Mouse (Mus musculus): ENCODE measurements at regions not wholly inside any gene's neighbourhood (a gene's known extent, or its start where the extent isn't known, plus 50 kb on each side); places are given as distances from the start of the nearest gene placed in this dataset.
"Not testable (repeated sequence)": the region's sequence is repeated elsewhere in the genome, so short reads cannot be mapped to it uniquely, and the experiment has no call there.

- H3K4me3 ChIP-seq (ENCODE audit: insufficient read depth in 1 of 2, low read depth in 1 of 2, low read length in 2 of 2, poor library complexity in 1 of 2, severe bottlenecking in 1 of 2); H3K4me1 ChIP-seq (ENCODE audit: control insufficient read depth in 2 of 2, insufficient read depth in 2 of 2, low read length in 2 of 2, poor library complexity in 1 of 2); H3K27ac ChIP-seq (ENCODE audit: insufficient read depth, low read depth, low read length, poor library complexity, severe bottlenecking); DNase-seq (ENCODE audit: low read depth, low spot score); H3K36me3 ChIP-seq (ENCODE audit: control insufficient read depth, insufficient read depth, low read length, poor library complexity, severe bottlenecking); in situ Hi-C loops (cut with MboI; ENCODE audit: low sequenced_read_pairs in 2 of 2, unreplicated experiment in 2 of 2); H3K9ac ChIP-seq (ENCODE audit: insufficient read depth, low read depth, low read length, poor library complexity, severe bottlenecking); H3K9me3 ChIP-seq (ENCODE audit: control insufficient read depth, insufficient read depth, low read depth, low read length): not testable (repeated sequence)
Measured at GRCm38 (mm10) chr16:3334355-3334754, 256.5 kb upstream of the Olfr161 start.

GRCm38 (mm10) chr16:3343372-3343771 is 247.5 kb upstream of the Olfr161 start:
- H3K9me3 ChIP-seq (ENCODE audit: control insufficient read depth, insufficient read depth, low read depth, low read length); in situ Hi-C loops (cut with MboI; ENCODE audit: low sequenced_read_pairs in 2 of 2, unreplicated experiment in 2 of 2); H3K27ac ChIP-seq (ENCODE audit: insufficient read depth, low read depth, low read length, poor library complexity, severe bottlenecking); H3K36me3 ChIP-seq (ENCODE audit: control insufficient read depth, insufficient read depth, low read length, poor library complexity, severe bottlenecking); H3K4me3 ChIP-seq (ENCODE audit: insufficient read depth in 1 of 2, low read depth in 1 of 2, low read length in 2 of 2, poor library complexity in 1 of 2, severe bottlenecking in 1 of 2); H3K9ac ChIP-seq (ENCODE audit: insufficient read depth, low read depth, low read length, poor library complexity, severe bottlenecking); H3K4me1 ChIP-seq (ENCODE audit: control insufficient read depth in 2 of 2, insufficient read depth in 2 of 2, low read length in 2 of 2, poor library complexity in 1 of 2): not testable (repeated sequence)
- TF ChIP-seq ZC3H11A (IDR thresholded peaks at IDR 0.05; ENCODE audit: borderline replicate concordance, low read depth, low read length): peak; percentile 24; the same call in 1 of the 2 replicates
- peak; percentile 22 for DNase-seq (ENCODE audit: low read depth, low spot score)

- H3K4me1 ChIP-seq (ENCODE audit: control insufficient read depth in 2 of 2, insufficient read depth in 2 of 2, low read length in 2 of 2, poor library complexity in 1 of 2); H3K9ac ChIP-seq (ENCODE audit: insufficient read depth, low read depth, low read length, poor library complexity, severe bottlenecking); H3K4me3 ChIP-seq (ENCODE audit: insufficient read depth in 1 of 2, low read depth in 1 of 2, low read length in 2 of 2, poor library complexity in 1 of 2, severe bottlenecking in 1 of 2); H3K36me3 ChIP-seq (ENCODE audit: control insufficient read depth, insufficient read depth, low read length, poor library complexity, severe bottlenecking); H3K27ac ChIP-seq (ENCODE audit: insufficient read depth, low read depth, low read length, poor library complexity, severe bottlenecking); H3K9me3 ChIP-seq (ENCODE audit: control insufficient read depth, insufficient read depth, low read depth, low read length); DNase-seq (ENCODE audit: low read depth, low spot score); in situ Hi-C loops (cut with MboI; ENCODE audit: low sequenced_read_pairs in 2 of 2, unreplicated experiment in 2 of 2): not testable (repeated sequence)
Measured at GRCm38 (mm10) chr16:3344725-3345380, 246.0 kb upstream of the Olfr161 start.

GRCm38 (mm10) chr16:3349382-3349781 is 241.5 kb upstream of the Olfr161 start:
- in situ Hi-C loops (cut with MboI; ENCODE audit: low sequenced_read_pairs in 2 of 2, unreplicated experiment in 2 of 2); H3K9ac ChIP-seq (ENCODE audit: insufficient read depth, low read depth, low read length, poor library complexity, severe bottlenecking); H3K36me3 ChIP-seq (ENCODE audit: control insufficient read depth, insufficient read depth, low read length, poor library complexity, severe bottlenecking); H3K4me3 ChIP-seq (ENCODE audit: insufficient read depth in 1 of 2, low read depth in 1 of 2, low read length in 2 of 2, poor library complexity in 1 of 2, severe bottlenecking in 1 of 2); H3K4me1 ChIP-seq (ENCODE audit: control insufficient read depth in 2 of 2, insufficient read depth in 2 of 2, low read length in 2 of 2, poor library complexity in 1 of 2); H3K9me3 ChIP-seq (ENCODE audit: control insufficient read depth, insufficient read depth, low read depth, low read length); H3K27ac ChIP-seq (ENCODE audit: insufficient read depth, low read depth, low read length, poor library complexity, severe bottlenecking); DNase-seq (ENCODE audit: low read depth, low spot score): not testable (repeated sequence)

- H3K4me1 ChIP-seq (ENCODE audit: control insufficient read depth in 2 of 2, insufficient read depth in 2 of 2, low read length in 2 of 2, poor library complexity in 1 of 2); H3K27ac ChIP-seq (ENCODE audit: insufficient read depth, low read depth, low read length, poor library complexity, severe bottlenecking); H3K9me3 ChIP-seq (ENCODE audit: control insufficient read depth, insufficient read depth, low read depth, low read length); in situ Hi-C loops (cut with MboI; ENCODE audit: low sequenced_read_pairs in 2 of 2, unreplicated experiment in 2 of 2); H3K36me3 ChIP-seq (ENCODE audit: control insufficient read depth, insufficient read depth, low read length, poor library complexity, severe bottlenecking); H3K9ac ChIP-seq (ENCODE audit: insufficient read depth, low read depth, low read length, poor library complexity, severe bottlenecking); H3K4me3 ChIP-seq (ENCODE audit: insufficient read depth in 1 of 2, low read depth in 1 of 2, low read length in 2 of 2, poor library complexity in 1 of 2, severe bottlenecking in 1 of 2): not testable (repeated sequence)
- peak; percentile 15 for DNase-seq (ENCODE audit: low read depth, low spot score)
Measured at GRCm38 (mm10) chr16:3349850-3350547, 240.8 kb upstream of the Olfr161 start.

- H3K4me3 ChIP-seq (ENCODE audit: insufficient read depth in 1 of 2, low read depth in 1 of 2, low read length in 2 of 2, poor library complexity in 1 of 2, severe bottlenecking in 1 of 2); H3K9me3 ChIP-seq (ENCODE audit: control insufficient read depth, insufficient read depth, low read depth, low read length); H3K9ac ChIP-seq (ENCODE audit: insufficient read depth, low read depth, low read length, poor library complexity, severe bottlenecking); H3K4me1 ChIP-seq (ENCODE audit: control insufficient read depth in 2 of 2, insufficient read depth in 2 of 2, low read length in 2 of 2, poor library complexity in 1 of 2); H3K27ac ChIP-seq (ENCODE audit: insufficient read depth, low read depth, low read length, poor library complexity, severe bottlenecking); H3K36me3 ChIP-seq (ENCODE audit: control insufficient read depth, insufficient read depth, low read length, poor library complexity, severe bottlenecking); in situ Hi-C loops (cut with MboI; ENCODE audit: low sequenced_read_pairs in 2 of 2, unreplicated experiment in 2 of 2): not testable (repeated sequence)
- peak; percentile 95 for DNase-seq (ENCODE audit: low read depth, low spot score)
Measured at GRCm38 (mm10) chr16:3350668-3351507, 240.0 kb upstream of the Olfr161 start.

GRCm38 (mm10) chr16:3351508-3352046 is 239.3 kb upstream of the Olfr161 start:
- H3K9ac ChIP-seq (ENCODE audit: insufficient read depth, low read depth, low read length, poor library complexity, severe bottlenecking); H3K4me3 ChIP-seq (ENCODE audit: insufficient read depth in 1 of 2, low read depth in 1 of 2, low read length in 2 of 2, poor library complexity in 1 of 2, severe bottlenecking in 1 of 2); in situ Hi-C loops (cut with MboI; ENCODE audit: low sequenced_read_pairs in 2 of 2, unreplicated experiment in 2 of 2); H3K36me3 ChIP-seq (ENCODE audit: control insufficient read depth, insufficient read depth, low read length, poor library complexity, severe bottlenecking); H3K4me1 ChIP-seq (ENCODE audit: control insufficient read depth in 2 of 2, insufficient read depth in 2 of 2, low read length in 2 of 2, poor library complexity in 1 of 2); H3K9me3 ChIP-seq (ENCODE audit: control insufficient read depth, insufficient read depth, low read depth, low read length); H3K27ac ChIP-seq (ENCODE audit: insufficient read depth, low read depth, low read length, poor library complexity, severe bottlenecking): not testable (repeated sequence)
- DNase-seq (ENCODE audit: low read depth, low spot score): peak; percentile 3
